Mouse (Mus musculus) midbrain, embryonic 15.5 days (tissue): ENCODE results near the gene Amy2a5. TPM values are rescaled to one million over a fixed set of nuclear protein-coding genes. Genes with fewer than 3 reads are reported as not detected.
"Not testable (repeated sequence)": the region's sequence is repeated elsewhere in the genome, so short reads cannot be mapped to it uniquely, and the experiment has no call there.

ENCODE experiments used
- ATAC-seq: fragments of 200-750 bp; cut with Nextera tagmentation; replicated peaks from 2 replicates; pipeline ENCODE4 v1.8.0; 2017; ENCODE audit warnings: moderate TSS enrichment
- H3K27ac ChIP-seq: fragments of 300-500 bp; sonication (generic); 2 replicates; pipeline ENCODE4 v1.5.1; 2015; ENCODE audit warnings: mild to moderate bottlenecking, inconsistent platforms
- H3K27me3 ChIP-seq: fragments of 300-500 bp; sonication (generic); replicated peaks from 2 replicates; pipeline ENCODE4 v1.6.1; 2015; ENCODE audit warnings: inconsistent platforms
- H3K36me3 ChIP-seq: fragments of 300-500 bp; sonication (generic); replicated peaks from 2 replicates; pipeline ENCODE4 v1.6.1; 2015; ENCODE audit warnings: inconsistent platforms
- H3K4me1 ChIP-seq: fragments of 300-500 bp; sonication (generic); 2 replicates; pipeline ENCODE4 v1.6.1; 2015; ENCODE audit warnings: inconsistent platforms
- H3K4me2 ChIP-seq: fragments of 300-500 bp; sonication (generic); 2 replicates; pipeline ENCODE4 v1.6.1; 2015; ENCODE audit warnings: inconsistent platforms, mild to moderate bottlenecking, moderate library complexity
- H3K4me3 ChIP-seq: fragments of 300-500 bp; sonication (generic); 2 replicates; pipeline ENCODE4 v1.5.1; 2015; ENCODE audit warnings: mild to moderate bottlenecking, inconsistent platforms
- H3K9ac ChIP-seq: fragments of 300-500 bp; sonication (generic); 2 replicates; pipeline ENCODE4 v1.6.1; 2015; ENCODE audit warnings: mild to moderate bottlenecking, inconsistent platforms
- H3K9me3 ChIP-seq: fragments of 300-500 bp; sonication (generic); 2 replicates; pipeline ENCODE4 v1.6.1; 2016; ENCODE audit warnings: inconsistent platforms
- WGBS: fragments of 180-500 bp; shearing (Covaris S2); methylation state at CpG from one replicate; pipeline ENCODE4 v1.1.7; 2015; ENCODE audit warnings: mixed read lengths; 5-methylcytosine and 5-hydroxymethylcytosine counted together
- polyA plus RNA-seq: library from polyadenylated mRNA; unstranded; fragments of >200 nt; fragmentation: Nextera tagmentation; extraction: Ambion mirVana; gene quantifications from 2 replicates; pipeline ENCODE4 v1.2.1, GENCODE M21; 2015

Gene Amy2a5
- 0.05 and 0.43 TPM in 2 replicates for polyA plus RNA-seq

DNA sequence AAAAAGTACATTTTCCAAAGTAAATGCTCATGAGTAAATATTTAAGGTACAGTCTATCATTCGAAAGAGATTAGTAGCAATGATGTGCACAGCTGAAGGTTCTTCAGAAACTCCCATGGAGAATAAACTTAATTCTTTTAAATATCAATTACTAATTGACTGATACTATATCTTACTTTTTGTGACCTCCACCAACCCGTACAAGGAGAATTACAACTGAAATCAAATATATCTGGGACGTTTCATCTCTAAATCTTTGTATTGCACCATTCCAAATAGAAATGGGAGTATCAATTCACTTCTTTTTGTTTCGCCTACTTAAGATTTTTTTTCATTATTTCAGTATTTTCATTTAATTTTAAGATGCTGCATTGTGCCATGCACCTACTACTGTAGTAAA is at the start of gene Amy2a5:
Amy2a5 (minus strand) TSS at position 101 of the 400 bp plus-strand sequence.
- H3K4me1 ChIP-seq, H3K36me3 ChIP-seq, ATAC-seq, H3K9me3 ChIP-seq, H3K9ac ChIP-seq, H3K27ac ChIP-seq, H3K27me3 ChIP-seq, H3K4me2 ChIP-seq, H3K4me3 ChIP-seq: not testable (repeated sequence)
- WGBS = no CpG with 5 or more reads among the region's 4 CpGs

GRCm38 (mm10) chr3:113291349-113291748 is 32.7 kb upstream of the Amy2a5 start, which contains the start of gene Amy2a4:
TSS of gene Amy2a4 (minus strand) at chr3:113291449.
- H3K27me3 ChIP-seq, H3K4me3 ChIP-seq, H3K27ac ChIP-seq, H3K9me3 ChIP-seq, ATAC-seq, H3K4me2 ChIP-seq, H3K4me1 ChIP-seq, H3K36me3 ChIP-seq, H3K9ac ChIP-seq: not testable (repeated sequence)
- WGBS = no CpG with 5 or more reads among the region's 4 CpGs

GRCm38 (mm10) chr3:113280285-113280684 is 21.6 kb upstream of the Amy2a5 start:
- ATAC-seq, H3K4me1 ChIP-seq, H3K27ac ChIP-seq, H3K9ac ChIP-seq, H3K4me2 ChIP-seq, H3K9me3 ChIP-seq, H3K27me3 ChIP-seq, H3K36me3 ChIP-seq, H3K4me3 ChIP-seq: not testable (repeated sequence)

DNA sequence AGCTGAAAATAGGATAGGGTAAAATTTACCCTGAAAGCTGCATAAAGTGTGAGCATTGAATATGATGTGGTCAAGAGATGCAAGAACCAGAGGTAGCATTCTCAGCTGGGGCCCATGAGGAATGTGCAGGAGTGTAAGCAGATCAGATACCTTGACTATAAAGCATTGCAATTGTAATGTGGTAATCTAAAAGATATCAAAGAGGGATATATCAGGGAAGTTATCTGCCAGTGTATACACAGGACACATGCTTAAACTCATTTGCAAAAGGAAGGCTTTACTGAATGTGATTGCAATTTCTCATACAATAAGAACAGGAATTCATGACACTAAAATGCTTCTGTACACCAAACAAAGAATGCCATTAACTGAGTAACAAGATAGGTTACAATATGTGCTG is 20.9 kb upstream of the Amy2a5 start:
- H3K27me3 ChIP-seq, H3K4me2 ChIP-seq, H3K27ac ChIP-seq, ATAC-seq, H3K4me1 ChIP-seq, H3K4me3 ChIP-seq, H3K36me3 ChIP-seq, H3K9me3 ChIP-seq, H3K9ac ChIP-seq: not testable (repeated sequence)

DNA sequence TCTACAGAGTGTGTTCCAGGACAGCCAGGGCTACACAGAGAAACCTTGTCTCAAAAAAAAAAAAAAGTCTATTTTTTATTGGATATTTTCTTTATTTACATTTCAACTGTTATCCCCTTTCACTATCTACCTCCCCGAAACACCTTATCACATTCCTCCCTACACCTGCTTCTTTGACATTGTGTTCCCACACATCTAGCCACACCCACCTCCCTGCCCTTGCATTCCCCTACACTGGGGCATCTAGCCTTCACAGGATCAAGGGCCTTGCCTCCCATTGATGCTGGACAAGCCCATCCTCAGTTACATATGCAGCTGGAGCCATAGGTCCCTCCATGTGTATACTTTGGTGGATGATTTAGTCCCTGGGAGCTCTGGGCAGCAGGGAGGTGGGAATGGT is 31.5 kb downstream of the Amy2a5 start:
- no peak overlapping the region for H3K4me3 ChIP-seq
- ATAC-seq = no peak
- 92% methylated on average over 1 of the region's 1 CpGs for WGBS

More for the DNA sequence above, 31.5 kb downstream of the Amy2a5 start:
- no peaks in the 10 kb centered on the region for H3K9me3 ChIP-seq
- H3K4me1 ChIP-seq = no peaks in the 10 kb centered on the region
- H3K27me3 ChIP-seq = no peaks in the 10 kb centered on the region
- no peak overlapping the region for H3K27ac ChIP-seq
- H3K36me3 ChIP-seq = no peaks in the 10 kb centered on the region
- no peak overlapping the region for H3K4me2 ChIP-seq
- no peak overlapping the region for H3K9ac ChIP-seq

Other genes starting within 250 kb of the Amy2a5 start
- 0.10 TPM in 1 of 2 replicates, not detected in the other for gene Amy2a4, start 32.6 kb upstream of the Amy2a5 start, polyA plus RNA-seq
- 0.10 TPM in 1 of 2 replicates, not detected in the other for gene Amy2a3, start 65.2 kb upstream of the Amy2a5 start, polyA plus RNA-seq
- 0.10 TPM in 1 of 2 replicates, not detected in the other for gene Amy2a2, start 97.8 kb upstream of the Amy2a5 start, polyA plus RNA-seq